In genomic region chr12:85969571-85969970, GRCm38 (mm10) we compare ENCODE assay signal across 8 mouse cellular contexts.
DNase-seq lines count a peak whose midpoint lies in the region; ATAC-seq lines count a peak whose summit lies in the region.

No protein-coding gene starts in this region.

- intact Hi-C loops in left cerebral cortex, postnatal 4 days (cut with DNase I) = no loop called here
- intact Hi-C loops in left cerebral cortex, postnatal 25 days (cut with DNase I) = no loop called here

- DNase-seq in left cerebral cortex, postnatal 4 days = peak; percentile 23
- no peak for DNase-seq in left cerebral cortex, adult 11 months (ENCODE audit: low spot score)
- peak; percentile 56 to 68 for DNase-seq in cerebellum, postnatal 14 days
- DNase-seq in thymus, postnatal 36 days = peak; percentile 61 to 79
- no peak for DNase-seq in urinary bladder, postnatal 4 days (ENCODE audit: low spot score in 2 of 2)
- DNase-seq in left cerebral cortex, postnatal 25 days (ENCODE audit: low spot score in 2 of 2) = no peak
- no peak for DNase-seq in layer of hippocampus, postnatal 14 days (ENCODE audit: low spot score in 2 of 2)

- ATAC-seq in megakaryocyte-erythroid progenitor cell, adult 5-6 weeks (replicated peaks; ENCODE audit: low FRiP score, low TSS enrichment, poor library complexity, severe bottlenecking) = peak; percentile 42

Comparison
In these comparisons a context has a peak if more than half of its experiments do, and no peak if none do; other contexts are left out.
1. DNase-seq: peak in left cerebral cortex, postnatal 4 days (single experiment), cerebellum, postnatal 14 days (2 of 2) and thymus, postnatal 36 days (2 of 2); none in left cerebral cortex, adult 11 months (single experiment), urinary bladder, postnatal 4 days (0 of 2), left cerebral cortex, postnatal 25 days (0 of 2) and layer of hippocampus, postnatal 14 days (0 of 2).